Mouse (Mus musculus): ENCODE measurements around the gene Olfr988. TPM values are rescaled to one million over a fixed set of nuclear protein-coding genes. Genes with fewer than 3 reads are reported as not detected.
"Not testable (repeated sequence)": the region's sequence is repeated elsewhere in the genome, so short reads cannot be mapped to it uniquely, and the experiment has no call there.

Olfr988 gene
- total RNA-seq (2017), result not detected in 3 replicates

DNA sequence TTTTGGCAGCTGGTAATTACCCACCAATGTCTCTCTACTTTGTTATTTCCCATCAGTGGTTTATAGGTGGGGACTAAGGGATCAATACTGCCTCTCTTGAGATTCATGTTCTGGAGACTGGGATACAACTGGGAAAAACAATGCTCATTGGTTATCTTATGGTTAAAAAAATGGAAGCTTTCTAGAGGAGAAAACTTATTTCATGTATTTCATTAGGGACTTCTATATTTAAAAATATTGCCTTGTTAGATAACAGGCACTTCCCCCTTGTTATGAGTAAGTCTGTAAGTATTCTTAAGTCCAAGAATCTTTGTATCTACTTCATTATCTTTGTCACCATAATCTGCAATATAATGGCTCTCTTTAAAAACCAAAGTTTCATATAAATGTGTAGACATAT, at the start of gene Olfr988:
Gene Olfr988 (minus strand): TSS at position 101 of the 400 bp plus-strand sequence.
- ATAC-seq (replicated peaks; ENCODE audit: insufficient number of reproducible peaks, low FRiP score, low TSS enrichment, poor library complexity, severe bottlenecking), result not testable (repeated sequence)

DNA sequence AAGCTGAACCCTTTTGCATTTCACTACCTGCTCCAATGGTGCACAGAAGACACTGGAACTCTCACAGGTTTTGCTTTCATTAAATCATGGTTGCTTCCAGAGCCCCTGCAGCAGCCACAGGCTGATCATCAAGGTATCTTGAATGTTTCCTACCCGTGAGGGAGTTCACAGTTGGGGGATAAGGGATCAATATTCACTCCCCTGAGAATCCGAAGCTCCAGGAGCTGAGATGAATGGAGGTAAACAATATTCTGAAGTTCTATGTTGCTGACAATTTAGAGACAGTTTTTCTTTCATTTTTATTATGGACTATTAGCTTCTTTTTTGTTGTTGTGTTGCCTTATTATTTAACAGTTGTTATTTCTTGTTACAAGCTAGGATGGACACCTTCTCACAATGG, 46.3 kb upstream of the Olfr988 start, which contains the start of gene Olfr992:
Gene Olfr992 (minus strand): TSS at position 101 of the 400 bp plus-strand sequence.
- ATAC-seq (replicated peaks; ENCODE audit: insufficient number of reproducible peaks, low FRiP score, low TSS enrichment, poor library complexity, severe bottlenecking), result no peak

DNA sequence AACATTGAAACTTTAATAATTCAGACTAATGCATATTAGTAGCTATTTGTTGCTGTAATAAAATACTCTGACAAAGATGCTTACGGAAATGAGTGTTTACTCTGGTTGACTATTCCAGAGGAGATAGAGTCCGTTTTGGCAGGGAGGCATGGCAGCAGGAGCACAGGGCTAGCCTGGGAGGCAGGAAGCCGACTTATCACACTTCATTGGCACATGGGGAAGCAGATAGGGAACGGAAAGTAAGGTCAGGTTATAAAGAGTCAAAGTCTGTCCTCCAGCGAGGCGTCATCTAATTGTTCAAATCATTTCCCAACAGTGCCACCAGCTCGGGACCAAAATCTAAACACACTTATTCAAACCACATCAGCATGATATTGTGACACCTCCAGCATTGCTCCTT, 23.1 kb downstream of the Olfr988 start:
- ATAC-seq (replicated peaks; ENCODE audit: insufficient number of reproducible peaks, low FRiP score, low TSS enrichment, poor library complexity, severe bottlenecking), result no peak

DNA sequence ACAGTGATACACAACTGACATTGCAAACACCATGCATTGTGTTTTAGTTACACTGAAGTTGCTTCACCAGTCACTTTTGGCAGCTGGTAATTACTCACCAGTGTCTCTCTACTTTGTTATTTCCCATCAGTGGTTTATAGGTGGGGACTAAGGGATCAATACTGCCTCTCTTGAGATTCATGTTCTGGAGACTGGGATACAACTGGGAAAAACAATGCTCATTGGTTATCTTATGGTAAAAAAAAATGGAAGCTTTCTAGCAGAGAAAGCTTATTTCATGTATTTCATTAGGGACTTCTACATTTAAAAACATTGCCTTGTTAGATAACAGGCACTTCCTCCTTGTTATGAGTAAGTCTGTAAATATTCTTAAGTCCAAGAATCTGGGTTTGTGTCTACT, 23.8 kb downstream of the Olfr988 start, which contains the start of gene Olfr987:
Gene Olfr987 (minus strand): TSS at position 101 of the 400 bp plus-strand sequence.
- not testable (repeated sequence) for ATAC-seq (replicated peaks; ENCODE audit: insufficient number of reproducible peaks, low FRiP score, low TSS enrichment, poor library complexity, severe bottlenecking)

DNA sequence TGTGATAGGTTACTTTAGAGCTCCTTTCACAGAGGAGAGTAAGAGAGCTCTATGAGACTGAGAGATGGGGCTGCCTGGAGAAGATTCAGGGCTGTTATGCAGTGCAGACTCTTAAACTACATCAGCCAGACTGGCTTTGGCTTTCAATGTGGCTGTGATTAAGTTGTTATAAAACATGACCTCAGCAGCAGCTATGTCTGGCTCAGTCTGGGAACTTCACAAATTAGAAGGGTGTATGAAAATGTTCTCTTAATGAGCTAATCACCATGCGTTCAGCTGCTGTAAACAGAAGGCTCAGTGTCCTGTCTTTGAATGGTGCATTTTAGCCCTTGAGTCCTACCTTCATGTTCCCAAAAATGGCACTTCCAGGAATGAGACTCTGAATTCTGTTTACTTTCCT, 43.9 kb downstream of the Olfr988 start:
- no peak for ATAC-seq (replicated peaks; ENCODE audit: insufficient number of reproducible peaks, low FRiP score, low TSS enrichment, poor library complexity, severe bottlenecking)

Other genes with a start within 250 kb of the Olfr988 start
- gene Aplnr, start 227.0 kb downstream of the Olfr988 start, total RNA-seq (2017), result not detected in 3 replicates
- 0.10 TPM in 1 of 3 replicates, not detected in the others for gene Lrrc55, start 166.0 kb downstream of the Olfr988 start, total RNA-seq (2017)
- gene Olfr987, start 23.9 kb downstream of the Olfr988 start, total RNA-seq (2017), result not detected in 3 replicates
- not detected in 3 replicates for gene Olfr992, start 46.2 kb upstream of the Olfr988 start, total RNA-seq (2017)
- not detected in 3 replicates for gene Olfr993, start 51.6 kb upstream of the Olfr988 start, total RNA-seq (2017)
- not detected in 3 replicates for gene Olfr994, start 73.2 kb upstream of the Olfr988 start, total RNA-seq (2017)
- gene Olfr995, start 80.4 kb upstream of the Olfr988 start, total RNA-seq (2017), result not detected in 3 replicates
- not detected in 3 replicates for gene 4833423E24Rik, start 155.8 kb upstream of the Olfr988 start, total RNA-seq (2017)
- gene Olfr996, start 216.0 kb upstream of the Olfr988 start, total RNA-seq (2017), result not detected in 3 replicates
- gene Olfr998, start 225.7 kb upstream of the Olfr988 start, total RNA-seq (2017), result not detected in 3 replicates
- gene Olfr1000, start 248.7 kb upstream of the Olfr988 start, total RNA-seq (2017), result not detected in 3 replicates

Data from monocyte, adult 5-6 weeks (primary cell).